Mouse (Mus musculus): ENCODE data around the gene Dlec1. TPM values are rescaled to one million over a fixed set of nuclear protein-coding genes. Genes with fewer than 3 reads are reported as not detected.

Gene Dlec1
- polyA plus RNA-seq, 1 experiment from 2014 or later, result 0.56 TPM

- no peaks in the 10 kb centered on the region for H3K9me3 ChIP-seq
- no peaks in the 10 kb centered on the region for H3K36me3 ChIP-seq
- no peak overlapping the region for H3K27ac ChIP-seq (replicated peaks)
- H3K4me1 ChIP-seq, result no peaks in the 10 kb centered on the region
- H3K4me2 ChIP-seq (replicated peaks), result no peak overlapping the region
- H3K9ac ChIP-seq (replicated peaks), result no peak overlapping the region
- no peak for ATAC-seq (ENCODE audit: low FRiP score, low read depth)
- no peak overlapping the region for H3K4me3 ChIP-seq
- no peaks in the 10 kb centered on the region for H3K27me3 ChIP-seq
- 51% methylated on average over 3 of the region's 3 CpGs for WGBS
These were observed 79.0 kb downstream of the Dlec1 start for GRCm38 (mm10) chr9:119181241-119181728.

- Histone ChIP-seq H3K27ac (replicated peaks) (no peak overlapping the region), H3K4me3 (no peak overlapping the region), H3K9ac (replicated peaks) (no peak overlapping the region), H3K9me3 (no peaks in the 10 kb centered on the region), H3K27me3 (no peaks in the 10 kb centered on the region), H3K4me1 (no peaks in the 10 kb centered on the region), H3K36me3 (no peaks in the 10 kb centered on the region), H3K4me2 (replicated peaks) (no peak overlapping the region)
- 39% methylated on average over 11 of the region's 11 CpGs for WGBS
- no peak for ATAC-seq (ENCODE audit: low FRiP score, low read depth)
These were observed 90.1 kb downstream of the Dlec1 start for GRCm38 (mm10) chr9:119192202-119192990.

Other genes starting within 250 kb of the Dlec1 start
- gene Ctdspl, start 176.0 kb upstream of the Dlec1 start, polyA plus RNA-seq (2016; fragmentation: Nextera tagmentation; extraction: Ambion mirVana), result 5.2 and 6.3 TPM in 2 replicates
- gene Vill, start 49.7 kb upstream of the Dlec1 start, polyA plus RNA-seq (2016; fragmentation: Nextera tagmentation; extraction: Ambion mirVana), result 6.3 and 9.1 TPM in 2 replicates
- 22.4 and 31.9 TPM in 2 replicates for gene Plcd1, start 9.0 kb upstream of the Dlec1 start, polyA plus RNA-seq (2016; fragmentation: Nextera tagmentation; extraction: Ambion mirVana)
- 0.54 and 1.9 TPM in 2 replicates for gene Acaa1b, start 54.6 kb downstream of the Dlec1 start, polyA plus RNA-seq (2016; fragmentation: Nextera tagmentation; extraction: Ambion mirVana)
- not detected in 2 replicates for gene Gm47289, start 56.7 kb downstream of the Dlec1 start, polyA plus RNA-seq (2016; fragmentation: Nextera tagmentation; extraction: Ambion mirVana)
- gene Slc22a13, start 106.6 kb downstream of the Dlec1 start, polyA plus RNA-seq (2016; fragmentation: Nextera tagmentation; extraction: Ambion mirVana), result not detected in 2 replicates
- gene Oxsr1, start 219.9 kb downstream of the Dlec1 start, polyA plus RNA-seq (2016; fragmentation: Nextera tagmentation; extraction: Ambion mirVana), result 20.9 and 24.1 TPM in 2 replicates
- gene Acaa1a, start 237.2 kb downstream of the Dlec1 start, polyA plus RNA-seq (2016; fragmentation: Nextera tagmentation; extraction: Ambion mirVana), result 79.1 and 82.2 TPM in 2 replicates
- gene Myd88, start 238.9 kb downstream of the Dlec1 start, polyA plus RNA-seq (2016; fragmentation: Nextera tagmentation; extraction: Ambion mirVana), result 5.7 and 6.2 TPM in 2 replicates